Mouse (Mus musculus) intestine, postnatal 0 days (tissue): Measurements from ENCODE around the gene Ppl. TPM values are rescaled to one million over a fixed set of nuclear protein-coding genes. Genes with fewer than 3 reads are reported as not detected.

Experiments used
- ATAC-seq: fragments of 200-750 bp; cut with Nextera tagmentation; 2 replicates; pipeline ENCODE4 v1.8.0; 2017; ENCODE audit warnings: mild to moderate bottlenecking, moderate TSS enrichment, moderate library complexity
- H3K27ac ChIP-seq: fragments of 300-500 bp; sonication (generic); 2 replicates; pipeline ENCODE4 v1.5.1; 2014; ENCODE audit warnings: mild to moderate bottlenecking, low read depth, low read length, moderate library complexity
- H3K27me3 ChIP-seq: fragments of 300-500 bp; sonication (generic); replicated peaks from 2 replicates; pipeline ENCODE4 v1.6.1; 2014; ENCODE audit warnings: low read length, mixed read lengths; ENCODE audit not compliant: control insufficient read depth, insufficient read depth
- H3K36me3 ChIP-seq: fragments of 300-500 bp; sonication (generic); 2 replicates; pipeline ENCODE4 v1.6.1; 2014; ENCODE audit warnings: mild to moderate bottlenecking, moderate library complexity; ENCODE audit not compliant: control insufficient read depth, insufficient read depth
- H3K4me1 ChIP-seq: fragments of 300-500 bp; sonication (generic); replicated peaks from 2 replicates; pipeline ENCODE4 v1.6.1; 2014; ENCODE audit warnings: antibody characterized with exemption, low read length, mixed read lengths; ENCODE audit not compliant: control insufficient read depth, insufficient read depth
- H3K4me2 ChIP-seq: fragments of 300-500 bp; sonication (generic); replicated peaks from 2 replicates; pipeline ENCODE4 v1.6.1; 2014; ENCODE audit warnings: low read depth, mild to moderate bottlenecking, moderate library complexity
- H3K4me3 ChIP-seq: fragments of 300-500 bp; sonication (generic); 2 replicates; pipeline ENCODE4 v1.5.1; 2014; ENCODE audit warnings: low read depth, low read length
- H3K9ac ChIP-seq: fragments of 300-500 bp; sonication (generic); 2 replicates; pipeline ENCODE4 v1.6.1; 2014; ENCODE audit warnings: mild to moderate bottlenecking, low read depth, low read length
- H3K9me3 ChIP-seq: fragments of 300-500 bp; sonication (generic); 2 replicates; pipeline ENCODE4 v1.6.1; 2016; ENCODE audit warnings: mixed run types; ENCODE audit not compliant: control insufficient read depth
- CTCF ChIP-seq: sonication (generic); IDR thresholded peaks from 2 replicates; pipeline ENCODE4 v1.5.1; 2016; ENCODE audit warnings: low read depth, mild to moderate bottlenecking, control low read depth, antibody characterized with exemption, moderate library complexity
- WGBS: fragments of 180-500 bp; shearing (Covaris S2); extraction: QIAGEN DNeasy Blood & Tissue Kit; methylation state at CpG from one replicate; pipeline ENCODE4 v1.1.7; 2014; 5-methylcytosine and 5-hydroxymethylcytosine counted together
- polyA plus RNA-seq: library from polyadenylated mRNA; unstranded; fragments of >200 nt; fragmentation: Nextera tagmentation; extraction: Ambion mirVana; gene quantifications from 2 replicates; pipeline ENCODE4 v1.2.1, GENCODE M21; 2015

The Ppl gene
- polyA plus RNA-seq, 1 experiment from 2014 or later = 0.69 TPM

DNA sequence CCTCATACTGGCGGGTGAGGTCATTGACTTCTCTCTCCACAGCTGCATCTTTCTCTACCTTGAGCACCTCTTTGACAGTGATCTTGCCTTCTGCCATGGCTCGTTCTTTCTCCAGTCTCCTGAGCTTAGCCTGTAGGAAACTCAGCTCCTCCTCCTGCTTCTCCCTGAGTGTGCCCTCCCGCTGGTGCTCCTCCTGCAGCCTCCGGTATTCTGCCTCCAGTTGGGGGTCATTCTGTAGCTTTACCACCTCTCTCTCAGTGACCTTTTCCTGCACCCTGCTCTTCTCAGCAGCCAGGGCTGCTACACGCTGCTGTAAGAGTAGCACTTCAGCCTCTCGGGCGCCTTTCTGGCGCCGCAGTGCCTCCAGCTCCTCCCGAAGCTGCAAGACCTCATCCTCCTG lies 43.2 kb downstream of the Ppl start:
- no peak for TF ChIP-seq CTCF
- Histone ChIP-seq H3K9ac (no peak overlapping the region), H3K27ac (no peak overlapping the region), H3K4me2 (no peak overlapping the region), H3K36me3 (peaks cover 37% of the 10 kb centered on the region), H3K4me1 (no peaks in the 10 kb centered on the region), H3K9me3 (no peaks in the 10 kb centered on the region), H3K27me3 (no peaks in the 10 kb centered on the region), H3K4me3 (no peak overlapping the region)
- WGBS = 66% methylated on average over 10 of the region's 10 CpGs
- no peak for ATAC-seq

DNA sequence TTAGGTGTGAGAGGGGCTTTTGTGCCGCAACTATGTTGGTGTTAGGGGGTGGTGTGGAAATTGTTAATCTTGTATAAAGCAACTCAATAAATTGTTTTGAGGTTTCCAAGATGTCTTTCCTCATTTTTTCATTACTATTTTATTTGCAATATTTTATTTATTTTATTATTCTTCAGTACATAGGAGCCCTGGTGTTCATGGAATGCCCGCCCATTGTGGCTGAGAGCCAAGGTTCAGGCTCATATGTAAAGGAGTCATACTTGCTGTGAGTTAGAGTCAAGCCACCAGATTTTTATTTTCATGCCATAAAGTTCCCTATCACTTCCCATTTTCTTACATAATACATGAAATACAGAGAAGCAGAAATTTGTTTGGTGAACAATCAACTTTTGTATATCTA lies 46.0 kb downstream of the Ppl start:
- no peak for TF ChIP-seq CTCF
- ATAC-seq = no peak

DNA sequence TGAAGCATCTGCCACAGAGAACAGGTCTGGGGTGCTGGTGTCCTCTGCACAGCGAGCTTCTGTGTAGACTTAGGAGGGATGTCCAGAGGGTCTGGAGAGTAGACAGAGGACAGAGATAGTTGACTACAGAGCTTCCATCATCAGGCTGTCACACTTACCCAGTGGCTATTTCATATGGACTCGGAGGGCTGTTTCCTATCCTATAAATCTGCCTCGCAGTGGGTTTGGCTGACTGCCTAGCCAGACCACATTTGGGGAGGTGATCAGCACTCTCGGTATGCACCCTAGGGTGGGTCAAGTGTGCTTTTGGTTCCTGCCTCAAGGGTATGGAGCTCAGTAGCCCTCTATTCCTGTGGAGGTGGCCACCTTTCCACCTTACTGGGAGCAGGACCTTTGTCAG lies 47.0 kb downstream of the Ppl start:
- H3K9ac ChIP-seq = no peak overlapping the region
- H3K27ac ChIP-seq = no peak overlapping the region
- H3K4me1 ChIP-seq = no peaks in the 10 kb centered on the region
- TF ChIP-seq CTCF = no peak
- peaks cover 62% of the 10 kb centered on the region for H3K36me3 ChIP-seq
- WGBS = 84% methylated on average over 4 of the region's 4 CpGs
- no peaks in the 10 kb centered on the region for H3K9me3 ChIP-seq
- H3K4me3 ChIP-seq = no peak overlapping the region
- H3K4me2 ChIP-seq = no peak overlapping the region
- no peaks in the 10 kb centered on the region for H3K27me3 ChIP-seq
- no peak for ATAC-seq

More for the DNA sequence above, 46.0 kb downstream of the Ppl start:
- Histone ChIP-seq H3K4me1 (no peaks in the 10 kb centered on the region), H3K36me3 (peaks cover 59% of the 10 kb centered on the region), H3K9ac (no peak overlapping the region), H3K27ac (no peak overlapping the region), H3K4me3 (no peak overlapping the region), H3K9me3 (no peaks in the 10 kb centered on the region), H3K27me3 (no peaks in the 10 kb centered on the region), H3K4me2 (no peak overlapping the region)
- WGBS = 97% methylated on average over 2 of the region's 2 CpGs

DNA sequence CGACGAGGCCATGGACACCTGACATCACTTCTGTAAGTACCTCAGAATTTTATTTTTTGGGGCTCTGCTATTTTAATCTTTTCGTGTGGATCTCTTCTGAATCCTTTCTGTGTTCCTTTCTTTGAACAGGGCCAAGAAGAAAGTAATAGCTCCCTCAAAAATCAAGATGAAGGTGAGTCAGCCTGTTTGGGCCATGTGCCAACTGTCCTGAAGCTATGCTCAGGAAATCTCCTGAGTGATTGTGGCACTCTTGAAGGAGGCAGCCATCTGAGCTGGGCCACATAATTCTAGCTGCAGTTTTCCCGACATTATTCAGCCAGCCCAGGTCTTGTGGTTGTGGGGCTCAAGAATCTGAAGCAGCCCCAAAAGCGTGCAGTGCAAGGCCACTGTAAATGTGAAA lies 57.9 kb downstream of the Ppl start:
- H3K4me1 ChIP-seq = no peaks in the 10 kb centered on the region
- no peak overlapping the region for H3K9ac ChIP-seq
- no peaks in the 10 kb centered on the region for H3K9me3 ChIP-seq
- H3K36me3 ChIP-seq = peaks cover 93% of the 10 kb centered on the region
- no peak overlapping the region for H3K4me3 ChIP-seq
- H3K27ac ChIP-seq = no peak overlapping the region
- TF ChIP-seq CTCF = no peak
- H3K4me2 ChIP-seq = no peak overlapping the region
- no peaks in the 10 kb centered on the region for H3K27me3 ChIP-seq
- ATAC-seq = no peak
- WGBS = 91% methylated on average over 5 of the region's 5 CpGs

DNA sequence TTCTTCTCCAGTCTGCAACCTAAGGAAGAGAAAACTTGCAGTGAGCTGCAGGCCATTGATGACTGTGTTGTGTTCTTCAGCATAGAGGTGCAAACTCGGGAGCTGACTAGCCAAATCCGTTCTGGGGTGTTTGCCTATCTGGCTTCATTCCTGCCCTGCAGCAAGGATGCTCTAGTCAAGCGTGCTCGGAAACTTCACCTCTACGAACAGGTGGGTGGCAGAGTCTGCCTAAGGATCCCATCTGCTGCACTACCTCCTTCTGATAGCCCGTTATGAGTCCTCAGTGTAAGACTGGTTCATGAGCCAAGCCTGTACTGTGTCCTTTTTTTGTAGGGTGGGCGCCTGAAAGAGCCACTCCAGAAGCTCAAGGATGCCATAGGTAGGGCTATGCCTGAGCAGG lies 60.2 kb downstream of the Ppl start:
- Histone ChIP-seq H3K9me3 (no peaks in the 10 kb centered on the region), H3K36me3 (peaks cover 87% of the 10 kb centered on the region), H3K9ac (no peak overlapping the region), H3K27me3 (no peaks in the 10 kb centered on the region), H3K4me1 (no peaks in the 10 kb centered on the region), H3K4me2 (no peak overlapping the region), H3K4me3 (no peak overlapping the region), H3K27ac (no peak overlapping the region)
- WGBS = 93% methylated on average over 7 of the region's 7 CpGs
- no peak for ATAC-seq
- no peak for TF ChIP-seq CTCF

DNA sequence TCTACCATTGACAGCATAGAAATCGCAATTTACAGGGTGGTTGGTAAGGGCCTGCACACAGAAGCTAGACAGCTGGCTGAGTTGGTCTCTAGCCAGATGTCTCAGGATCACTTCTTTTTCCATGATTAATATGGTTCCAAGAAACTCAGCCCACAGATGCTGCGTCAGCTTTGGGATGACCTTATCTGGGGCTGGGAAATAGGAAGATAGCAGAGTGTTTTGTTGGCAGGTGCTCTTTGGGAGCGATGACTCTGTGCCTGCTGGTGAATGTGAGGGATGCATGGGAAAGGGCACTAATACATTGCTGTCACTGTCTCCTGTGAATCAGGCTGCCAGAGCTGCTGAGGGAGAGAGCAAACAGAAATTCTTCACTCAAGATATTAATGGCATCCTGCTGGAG lies 61.9 kb downstream of the Ppl start:
- Histone ChIP-seq H3K36me3 (peaks cover 74% of the 10 kb centered on the region), H3K4me2 (no peak overlapping the region), H3K27ac (no peak overlapping the region), H3K9me3 (no peaks in the 10 kb centered on the region), H3K9ac (no peak overlapping the region), H3K4me3 (no peak overlapping the region), H3K4me1 (no peaks in the 10 kb centered on the region), H3K27me3 (no peaks in the 10 kb centered on the region)
- no peak for ATAC-seq
- TF ChIP-seq CTCF = no peak
- 74% methylated on average over 3 of the region's 3 CpGs for WGBS

DNA sequence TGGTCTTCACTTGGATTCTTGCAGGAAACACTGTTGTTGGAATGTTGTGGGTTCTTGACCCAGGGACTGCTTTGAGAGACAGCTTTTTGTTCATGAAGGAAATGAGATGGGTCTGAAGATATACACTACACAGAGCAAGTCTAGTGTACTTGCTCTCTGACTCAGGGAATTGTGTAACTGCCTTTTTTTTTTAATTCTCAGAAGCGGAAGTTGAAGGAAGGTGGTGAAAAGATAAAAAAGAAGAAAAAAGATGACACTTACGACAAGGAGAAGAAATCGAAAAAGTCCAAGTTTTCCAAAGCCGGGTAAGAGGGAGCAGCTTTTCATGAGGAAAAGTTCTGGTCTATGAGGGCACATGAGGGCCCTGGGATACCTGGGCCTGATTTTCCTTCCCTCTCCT lies 68.7 kb downstream of the Ppl start:
- Histone ChIP-seq H3K27me3 (no peaks in the 10 kb centered on the region), H3K9ac (no peak overlapping the region), H3K27ac (no peak overlapping the region), H3K9me3 (no peaks in the 10 kb centered on the region), H3K36me3 (peaks cover 44% of the 10 kb centered on the region), H3K4me2 (no peak overlapping the region), H3K4me3 (no peak overlapping the region), H3K4me1 (no peaks in the 10 kb centered on the region)
- ATAC-seq = no peak
- TF ChIP-seq CTCF = no peak
- 95% methylated on average over 4 of the region's 4 CpGs for WGBS
